Mouse (Mus musculus) heart, postnatal 10 days (tissue): ENCODE results near the gene Sh3tc1. TPM values are rescaled to one million over a fixed set of nuclear protein-coding genes. Genes with fewer than 3 reads are reported as not detected.

Experiments
- DNase-seq, 2 experiments: peaks; one replicate each; pipeline ENCODE4 v3.0.0; 2021
- intact Hi-C: fragments of 180-260 bp; cut with DNase I; formaldehyde crosslinking; loops from one replicate; pipeline ENCODE4 v1.15.1; 2025
- total RNA-seq, 2 experiments: library from RNA; stranded (reverse); gene quantifications; 2 replicates each; pipeline ENCODE4 v1.2.3; 2021

Sh3tc1 gene
- total RNA-seq, 2 experiments from 2014 or later, result 14.7 to 17.4 TPM

DNA sequence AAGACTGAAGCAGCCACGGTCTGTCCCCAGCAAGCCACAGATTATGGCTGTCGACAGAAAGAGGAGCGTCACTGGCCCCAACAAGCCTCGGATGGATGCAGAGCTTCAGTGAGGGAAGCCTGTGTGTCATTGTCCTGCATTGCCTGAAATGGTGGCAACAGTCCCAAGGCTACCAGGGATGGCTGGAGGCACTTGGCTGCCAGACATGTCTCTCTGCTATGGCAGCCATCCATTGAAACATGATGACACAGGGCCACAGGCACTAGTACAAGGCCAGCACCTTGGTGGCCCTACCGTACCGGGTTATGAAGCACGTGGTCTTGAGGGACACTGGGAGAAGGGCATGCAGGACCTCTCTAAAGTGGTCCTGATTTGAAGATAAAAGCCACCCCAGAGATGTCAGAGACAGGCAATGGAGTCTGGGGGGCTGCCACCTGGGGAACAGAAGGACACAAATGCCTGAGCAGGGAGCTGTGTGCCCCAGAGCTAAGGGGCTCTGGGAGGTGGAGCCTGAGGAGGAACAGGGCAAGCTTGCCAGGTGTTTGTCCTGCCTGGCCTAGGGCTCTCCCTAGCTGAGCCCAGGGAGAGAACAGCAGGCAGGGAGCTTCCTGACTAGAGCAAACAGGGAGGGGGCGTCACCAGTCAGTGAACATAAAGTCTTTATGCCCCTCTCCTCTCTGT lies 49.2 kb downstream of the Sh3tc1 start:
- DNase-seq, result peak; percentile 47 to 49
- intact Hi-C loops, result no loop called here

DNA sequence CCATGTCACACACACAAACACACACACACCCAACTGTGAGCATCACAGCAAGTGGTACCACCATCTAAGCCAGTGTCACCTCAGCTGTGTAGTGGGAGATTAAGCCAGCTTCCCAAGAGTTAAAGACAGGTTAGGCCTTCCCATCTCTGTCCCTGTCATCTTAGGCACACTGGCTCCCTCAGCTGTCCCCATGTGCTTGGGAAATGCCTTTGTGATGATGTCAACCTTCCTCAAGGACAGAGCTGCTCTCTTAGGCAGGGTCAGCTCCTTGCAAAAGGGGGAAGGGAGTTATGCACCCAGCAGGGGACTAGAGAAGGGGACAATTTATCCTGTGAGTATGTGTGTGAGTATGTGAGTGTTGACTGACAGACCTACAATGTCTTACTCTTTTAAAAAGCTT lies 50.4 kb downstream of the Sh3tc1 start:
- no peak for DNase-seq
- intact Hi-C loops, result no loop called here

DNA sequence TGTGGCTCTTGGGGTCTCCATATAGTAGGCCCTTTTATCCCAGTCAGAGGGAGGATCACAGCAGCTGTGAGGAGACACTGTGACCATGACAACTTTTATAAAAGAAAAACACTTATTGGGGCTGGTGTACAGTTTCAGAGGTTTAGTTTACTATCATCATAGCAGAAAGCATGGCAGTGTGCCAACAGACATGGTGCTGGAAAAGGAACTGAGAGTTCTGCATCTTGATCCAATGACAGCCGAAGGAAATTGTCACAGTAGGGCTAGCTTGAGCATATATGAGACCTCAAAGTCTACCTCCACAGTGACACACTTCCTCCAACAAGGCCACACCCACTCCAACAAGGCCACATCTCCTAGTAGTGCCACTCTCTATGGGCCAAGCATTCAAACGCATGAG lies 50.9 kb downstream of the Sh3tc1 start:
- no peak for DNase-seq

DNA sequence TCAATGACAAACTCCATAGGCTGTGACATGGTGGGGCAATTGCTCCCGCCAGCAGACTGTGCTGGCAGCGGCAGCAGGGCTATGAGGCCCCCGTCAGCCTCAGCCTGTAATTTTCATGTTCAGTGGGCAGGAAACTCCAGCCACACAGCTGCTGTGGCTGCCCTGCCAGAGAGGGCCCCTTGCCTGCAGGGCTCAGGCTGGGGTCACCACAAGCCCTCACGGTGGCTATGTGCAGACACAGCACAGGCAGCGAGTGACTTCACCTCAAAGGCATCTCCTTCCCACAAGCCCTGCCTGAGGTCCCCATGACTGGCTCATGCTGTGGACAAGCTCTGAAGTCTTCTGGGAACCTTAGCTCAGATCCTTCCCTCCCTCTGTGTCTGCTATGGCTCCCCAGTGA lies 52.7 kb downstream of the Sh3tc1 start:
- intact Hi-C loops, result no loop called here
- peak in 1 of 2 experiments; percentile 44 for DNase-seq

More for the DNA sequence above, 50.9 kb downstream of the Sh3tc1 start:
- intact Hi-C loops, result no loop called here

DNA sequence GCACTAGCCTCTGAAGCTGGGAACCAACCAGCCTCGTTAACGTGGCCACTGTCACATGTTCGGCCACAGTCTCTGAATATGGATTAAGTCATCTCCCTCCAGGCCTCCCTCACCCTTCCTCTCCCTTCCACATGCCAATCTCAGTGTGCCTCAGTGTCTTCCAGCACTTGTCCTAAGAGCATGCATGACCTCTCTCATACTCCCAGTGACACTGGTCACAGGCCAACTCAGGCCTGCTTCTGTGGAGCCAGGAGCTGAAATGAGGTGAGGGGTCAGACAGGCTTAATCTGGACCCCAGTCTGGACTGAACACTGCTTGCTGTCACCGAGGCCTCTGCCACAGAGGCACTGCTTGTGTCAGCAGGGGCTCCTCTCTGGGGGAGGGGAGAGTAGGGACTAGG lies 53.5 kb downstream of the Sh3tc1 start:
- DNase-seq, result no peak
- intact Hi-C loops, result no loop called here

DNA sequence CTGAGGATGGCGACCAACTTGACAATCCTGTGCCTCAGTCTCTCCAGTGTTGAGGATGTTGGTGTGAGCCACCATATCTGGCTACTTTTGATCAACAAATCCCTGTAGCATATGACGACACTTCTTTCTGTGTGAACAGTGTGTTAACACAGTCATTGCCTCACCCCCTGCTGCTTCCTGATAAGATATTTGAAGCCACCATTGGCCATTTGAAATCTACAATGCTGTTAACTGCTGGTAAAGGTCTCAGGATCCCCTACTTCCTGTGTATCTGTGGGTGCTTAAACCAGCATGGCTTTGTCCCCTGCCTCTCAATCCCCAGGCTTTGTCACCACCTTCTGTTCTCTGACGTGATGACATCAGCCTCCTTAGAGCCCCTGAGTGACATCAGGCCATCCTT lies 54.7 kb downstream of the Sh3tc1 start:
- intact Hi-C loops, result no loop called here
- DNase-seq, result no peak

DNA sequence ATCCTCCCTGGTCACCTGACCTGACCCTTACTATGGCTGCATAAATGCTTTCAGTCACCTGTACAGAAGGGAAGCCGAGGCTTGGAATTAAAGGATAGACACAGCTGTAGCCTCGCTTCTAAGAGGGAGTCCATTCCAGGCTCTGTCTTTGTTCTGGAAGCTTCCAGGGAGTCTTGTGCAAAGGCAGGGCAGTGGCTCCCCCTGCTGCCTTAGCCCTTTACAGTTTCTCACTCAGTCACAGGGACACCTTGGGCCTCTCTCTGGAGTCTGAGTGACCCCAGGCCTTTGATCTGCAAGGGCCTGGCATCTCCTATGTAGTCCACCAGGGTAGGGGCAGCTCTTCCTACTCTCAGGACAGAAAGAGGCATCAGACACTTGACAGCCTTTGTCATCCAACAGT lies 58.8 kb downstream of the Sh3tc1 start:
- peak; percentile 77 to 79 for DNase-seq
- intact Hi-C loops, result loop anchor here (1.0 kb wide), 1 partner anchor 86 kb away; no protein-coding TSS in a partner anchor

DNA sequence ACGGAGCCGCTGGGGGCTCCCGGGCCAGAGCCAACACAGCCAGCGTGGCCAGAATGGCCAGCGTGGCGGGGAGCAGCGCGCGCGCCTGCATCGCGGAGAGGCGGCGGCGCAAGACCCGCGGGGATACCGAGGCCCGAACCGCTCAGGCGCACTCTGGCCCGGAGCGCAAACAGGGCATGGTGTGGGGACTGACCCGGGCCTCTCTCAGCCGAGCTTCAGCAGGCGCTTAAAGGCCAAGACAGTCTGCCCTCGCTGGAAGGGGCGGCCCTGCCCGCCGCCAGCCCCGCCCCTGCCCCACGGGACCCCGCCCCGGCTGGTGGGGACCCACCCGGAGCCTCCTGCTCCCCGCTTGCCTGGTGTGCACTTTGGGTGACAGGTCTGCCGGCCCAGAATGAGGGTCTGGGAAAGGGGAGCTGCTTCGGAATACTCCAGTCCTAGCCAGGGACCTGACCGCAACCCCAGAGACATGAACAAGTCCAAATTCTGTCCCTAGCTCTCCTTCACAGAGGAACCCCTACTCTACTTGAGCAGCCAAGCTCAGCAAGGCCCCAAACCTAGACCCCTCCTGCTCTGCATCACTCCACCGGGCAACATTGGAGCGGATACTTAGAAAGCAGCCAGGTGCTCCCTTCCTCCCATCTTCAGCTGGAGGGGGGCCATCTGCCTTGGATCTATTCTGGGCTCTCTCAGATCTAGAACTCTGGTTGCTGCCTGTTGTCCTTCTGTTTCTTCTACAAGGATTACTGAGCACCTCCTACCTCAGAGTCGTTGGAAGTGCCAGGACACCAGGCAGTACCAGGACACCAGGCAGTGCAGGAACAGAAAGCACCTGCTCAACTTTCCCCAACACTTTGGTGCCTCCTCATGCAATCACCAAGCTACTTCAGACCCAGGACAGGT lies 60.3 kb downstream of the Sh3tc1 start, which contains the start of gene Htra3:
Htra3 (minus strand) TSS at position 527 of the 900 bp plus-strand sequence.
- peak; percentile 62 to 67 for DNase-seq
- intact Hi-C loops, result no loop called here

DNA sequence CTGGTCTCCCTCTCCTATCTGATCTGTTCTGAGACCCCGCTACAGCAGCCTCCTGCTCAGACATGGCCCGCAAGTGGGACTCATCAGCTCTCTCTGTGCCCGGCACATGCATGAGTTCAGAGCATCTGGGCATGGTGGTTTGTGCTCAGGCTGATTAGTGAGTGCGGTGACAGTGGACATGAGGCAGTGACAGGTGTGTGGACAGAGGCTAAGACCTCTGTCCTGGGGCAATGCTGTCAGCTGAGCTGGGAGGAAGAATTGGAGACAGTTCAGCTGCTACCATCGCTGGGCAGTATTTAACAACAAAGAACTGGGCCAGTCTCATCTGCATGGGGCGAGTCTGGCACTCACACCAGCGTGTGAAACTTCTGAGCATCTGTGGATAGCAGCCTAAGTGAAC lies 62.8 kb downstream of the Sh3tc1 start:
- intact Hi-C loops, result no loop called here
- no peak for DNase-seq

DNA sequence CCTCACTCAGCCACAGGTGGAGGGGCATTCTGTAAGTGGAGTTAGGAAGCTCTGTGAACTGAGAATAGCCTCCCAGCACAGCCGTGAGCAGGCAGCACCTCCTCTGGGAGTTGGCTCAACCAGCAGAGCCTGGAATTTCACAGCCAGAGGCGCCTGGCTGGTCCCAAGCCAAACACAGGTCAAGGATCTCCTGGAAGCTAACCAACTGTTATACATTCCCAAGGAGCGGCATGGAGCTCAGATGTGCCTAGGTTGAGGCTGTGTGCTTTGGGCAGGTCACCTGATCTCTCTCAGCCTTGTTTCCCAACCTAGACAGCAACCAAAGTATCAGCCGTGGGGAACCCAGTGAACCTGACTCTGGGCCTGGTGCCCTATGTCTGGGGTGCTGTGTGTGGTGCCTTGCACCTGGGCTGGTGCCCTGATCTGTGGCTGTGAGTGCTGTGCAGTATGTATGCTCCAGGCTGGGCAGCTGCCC lies 65.7 kb downstream of the Sh3tc1 start:
- intact Hi-C loops, result no loop called here
- peak; percentile 77 to 79 for DNase-seq

DNA sequence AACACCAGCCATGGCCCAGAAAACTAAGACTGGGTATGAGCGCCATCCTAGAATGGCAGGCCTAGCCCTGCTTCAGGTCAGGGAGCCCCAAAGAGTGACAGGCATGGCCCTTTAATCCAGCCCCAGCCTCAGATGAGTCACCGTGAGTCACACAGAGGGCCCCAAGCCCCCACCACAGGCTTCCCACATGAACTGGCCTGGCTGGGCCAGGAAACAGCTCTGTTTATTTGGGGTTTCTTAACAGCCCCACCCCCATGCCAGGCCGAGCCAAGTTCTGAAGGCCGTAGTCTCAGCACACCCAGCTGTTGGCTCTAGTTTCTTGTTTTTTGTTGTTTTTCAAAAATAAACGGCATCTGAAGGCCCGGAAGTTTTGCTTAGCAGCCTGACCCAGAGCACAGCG lies 66.7 kb downstream of the Sh3tc1 start:
- intact Hi-C loops, result no loop called here

DNA sequence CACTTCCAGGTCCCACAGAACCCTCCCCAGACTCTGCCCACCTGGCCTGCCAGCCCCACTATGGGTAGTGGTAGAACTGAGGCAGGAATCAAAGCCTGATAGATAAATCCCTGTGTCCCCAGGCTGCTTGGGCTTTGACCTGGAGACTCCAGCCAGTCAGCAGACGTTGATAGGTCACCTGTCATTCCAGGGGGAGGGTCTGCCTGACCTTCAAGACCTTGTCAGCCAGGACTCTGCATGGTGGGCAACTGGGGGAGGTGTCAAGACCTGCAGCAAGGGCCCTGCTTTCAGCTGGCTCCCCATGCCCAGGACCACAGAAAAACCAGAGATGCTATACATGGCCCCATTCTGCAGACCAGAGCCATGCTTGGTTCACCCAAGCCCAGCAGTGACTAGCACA lies 67.2 kb downstream of the Sh3tc1 start:
- no peak for DNase-seq
- intact Hi-C loops, result no loop called here

More for the DNA sequence above, 66.7 kb downstream of the Sh3tc1 start:
- DNase-seq, result peak; percentile 89 to 90

DNA sequence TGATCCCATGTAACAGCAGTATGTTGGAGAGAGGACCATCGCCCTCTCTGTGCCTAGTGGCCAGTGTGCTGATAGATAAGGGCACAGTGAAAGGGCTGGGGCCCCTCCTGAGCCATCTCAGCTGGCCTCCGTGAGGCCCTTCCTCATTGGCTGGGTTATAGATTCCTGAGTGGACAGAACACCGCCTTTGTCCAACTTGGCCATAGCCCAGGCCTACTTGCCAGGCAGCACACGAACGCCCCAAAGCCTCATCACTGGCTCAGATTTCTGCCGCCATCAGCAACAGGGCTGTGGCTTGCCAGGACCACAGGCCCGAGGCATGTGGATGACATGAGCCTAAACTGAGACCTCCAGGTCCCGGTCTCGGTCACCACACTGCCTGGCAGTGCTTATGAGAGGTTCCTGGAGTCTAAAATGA lies 68.3 kb downstream of the Sh3tc1 start:
- peak; percentile 90 to 91 for DNase-seq
- intact Hi-C loops, result no loop called here

DNA sequence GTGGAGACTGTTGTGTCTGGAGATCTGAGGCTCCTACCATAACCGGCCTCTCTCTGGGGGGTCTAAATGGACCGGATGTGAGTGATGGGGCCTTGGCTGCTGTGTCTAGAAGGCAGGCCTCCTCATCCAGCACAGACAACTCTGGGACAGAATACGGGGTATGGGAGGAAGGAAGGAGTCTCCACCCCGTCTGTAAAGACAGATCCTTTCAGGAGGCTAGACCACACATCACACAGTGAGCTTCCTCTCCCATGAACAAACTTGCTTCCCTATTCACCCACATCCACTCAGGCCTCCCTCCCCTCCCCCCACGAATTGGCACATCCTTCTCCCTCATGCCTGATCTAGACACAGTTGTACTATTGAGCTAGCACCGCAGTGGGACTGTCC lies 69.4 kb downstream of the Sh3tc1 start:
- intact Hi-C loops, result no loop called here
- DNase-seq, result peak; percentile 44 to 63

DNA sequence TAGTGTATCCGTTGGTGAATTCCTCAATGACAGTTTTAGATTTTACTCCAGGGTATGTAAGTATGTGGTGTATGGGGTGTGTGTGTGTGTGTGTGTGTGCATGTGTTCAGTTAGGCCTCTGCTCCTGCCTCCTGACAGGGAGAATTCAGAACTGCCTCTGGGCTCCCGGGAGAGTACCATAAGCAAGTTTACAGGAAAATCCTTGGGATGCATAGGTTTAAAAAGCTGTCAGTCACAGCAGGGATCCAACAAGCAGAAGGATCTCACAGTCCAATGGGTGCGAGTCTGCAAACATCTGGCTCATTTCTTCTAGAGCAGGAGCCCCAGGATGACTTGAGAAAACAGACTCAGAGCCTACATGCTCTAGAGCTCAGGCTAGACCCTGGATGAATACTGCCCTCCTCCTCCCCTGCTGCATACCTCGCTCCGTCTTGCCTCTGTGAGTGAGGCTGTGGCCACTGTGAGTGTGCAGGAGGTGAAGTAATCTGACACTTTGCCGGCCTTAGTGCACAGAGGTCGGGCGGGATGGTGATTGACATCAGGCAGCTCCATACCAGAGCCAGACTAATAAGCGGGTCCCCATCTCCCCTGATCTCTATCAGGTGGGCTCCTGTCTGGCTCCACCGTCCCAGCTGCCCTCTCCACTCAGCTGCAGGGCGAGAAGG lies 69.9 kb downstream of the Sh3tc1 start:
- intact Hi-C loops, result no loop called here
- no peak for DNase-seq

DNA sequence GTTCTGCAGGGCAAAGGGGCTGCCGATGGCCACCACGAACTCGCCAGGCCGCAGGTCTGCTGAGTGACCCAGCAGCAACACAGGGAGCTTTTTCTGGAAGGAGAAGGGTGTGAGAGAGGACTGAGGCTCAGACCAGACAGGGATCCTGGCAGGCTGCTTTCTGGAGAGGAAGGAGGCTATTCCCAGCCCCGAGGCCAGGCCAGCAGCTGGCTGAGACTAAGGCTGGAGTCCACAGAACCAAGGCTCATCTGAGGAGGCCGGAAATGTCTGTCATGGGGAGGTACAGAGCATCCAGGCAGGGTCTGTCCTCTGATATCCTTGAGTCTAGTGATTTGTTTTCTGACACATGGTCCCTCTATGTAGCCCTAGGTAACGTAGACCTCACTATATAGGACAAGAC lies 73.6 kb downstream of the Sh3tc1 start:
- no peak for DNase-seq
- intact Hi-C loops, result no loop called here

DNA sequence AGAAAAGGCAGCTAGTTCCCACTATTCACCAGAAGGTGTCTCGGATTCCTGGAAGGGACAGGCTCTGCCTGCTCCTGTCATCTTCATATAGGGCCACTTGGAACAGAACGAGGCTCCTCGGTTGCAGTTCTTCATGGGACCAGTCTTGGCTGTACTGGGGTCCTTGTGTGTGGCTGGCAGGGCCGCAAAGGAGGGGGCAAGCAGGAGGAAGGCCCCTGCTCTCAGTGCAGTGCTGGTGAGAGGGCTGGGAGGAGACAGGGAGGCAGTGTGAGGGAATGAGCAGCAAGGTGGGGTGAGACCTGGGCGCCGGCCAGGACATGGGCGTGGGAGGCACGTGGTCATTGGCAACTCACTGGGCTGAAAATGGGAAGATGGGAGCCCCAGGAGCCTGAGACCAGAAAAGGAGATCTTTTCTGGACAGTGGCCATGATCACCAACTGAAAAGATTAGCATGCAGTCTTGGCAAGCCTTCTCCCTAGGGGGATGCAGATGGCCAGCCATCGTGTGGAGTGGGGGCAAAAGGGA lies 77.7 kb downstream of the Sh3tc1 start:
- intact Hi-C loops, result no loop called here
- DNase-seq, result no peak

DNA sequence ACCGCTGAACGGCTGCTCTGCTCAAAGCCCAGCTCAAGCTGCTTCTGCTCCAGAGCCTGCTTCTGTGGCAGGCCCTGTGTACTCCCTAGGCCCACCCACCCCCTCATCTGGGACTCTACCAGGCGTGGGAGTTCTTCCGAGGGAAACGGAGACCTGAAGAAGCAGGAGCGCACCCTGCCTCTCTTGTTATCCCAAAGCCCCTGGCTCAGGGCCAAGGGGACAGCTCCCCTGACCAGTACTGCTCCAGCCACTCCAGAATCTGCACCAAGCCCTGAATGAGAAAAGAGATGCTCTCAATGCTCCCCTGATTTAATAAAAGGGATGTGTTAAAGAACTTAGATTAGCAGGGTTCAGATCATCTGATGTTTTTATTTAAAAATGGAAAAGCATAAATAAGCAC lies 78.6 kb downstream of the Sh3tc1 start:
- intact Hi-C loops, result no loop called here
- no peak for DNase-seq

DNA sequence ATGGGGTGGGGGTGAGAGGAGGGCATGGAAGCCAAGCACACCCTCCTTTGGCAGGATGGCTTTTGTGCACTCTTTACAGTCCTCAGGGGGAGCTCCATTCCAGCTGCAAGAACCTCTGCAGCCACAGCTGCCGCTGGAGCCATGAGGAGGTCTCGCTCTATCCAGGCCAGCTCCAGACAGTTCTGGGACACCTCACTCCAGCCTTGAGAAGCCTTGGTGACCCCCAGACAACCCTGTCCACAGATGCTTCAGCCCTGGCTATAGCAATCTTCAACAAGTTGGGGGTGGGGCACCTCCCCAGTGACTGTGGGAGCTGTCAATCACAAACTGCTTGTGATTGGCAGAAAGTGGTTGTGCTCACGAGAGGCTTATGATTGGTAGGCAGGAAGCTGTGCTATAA lies 80.3 kb downstream of the Sh3tc1 start:
- intact Hi-C loops, result no loop called here
- DNase-seq, result peak in 1 of 2 experiments; percentile 30

DNA sequence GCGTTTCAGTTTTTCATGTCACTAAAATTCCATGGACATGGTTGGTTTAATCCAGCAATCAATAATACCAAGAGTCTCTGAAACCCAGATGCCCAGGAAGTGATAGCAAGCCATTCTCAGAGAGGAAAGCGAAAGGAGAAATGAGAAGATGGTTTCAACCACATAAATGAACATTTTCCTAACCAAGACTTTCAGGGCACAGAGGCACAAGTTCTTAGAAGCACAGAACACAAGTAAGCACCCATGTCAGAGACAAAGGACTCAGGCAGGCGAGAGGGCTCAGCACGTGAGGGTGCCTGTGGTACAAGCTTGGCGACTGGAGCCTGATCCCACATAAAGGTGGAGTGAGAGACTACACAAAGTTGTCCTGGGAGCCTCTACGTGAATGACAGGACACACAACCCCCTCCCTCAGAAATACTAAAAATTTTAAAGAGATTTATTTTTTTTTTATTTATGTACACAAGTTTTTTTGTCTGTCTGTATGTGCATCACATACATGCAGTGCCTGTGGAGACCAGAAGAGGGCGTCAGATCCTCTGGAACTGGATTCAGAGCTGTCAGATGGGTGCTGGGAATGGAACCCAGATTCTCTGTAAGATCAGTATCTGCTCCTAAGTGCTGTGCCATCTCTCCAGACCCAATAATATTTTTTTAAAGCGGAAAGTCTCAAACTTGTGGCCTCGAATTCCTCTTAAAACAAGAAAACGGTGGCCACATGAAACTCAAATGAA lies 83.9 kb downstream of the Sh3tc1 start:
- intact Hi-C loops, result no loop called here

More for the DNA sequence above, 83.9 kb downstream of the Sh3tc1 start:
- no peak for DNase-seq
